Mouse (Mus musculus) liver, embryonic 12.5 days (tissue): ENCODE results near the gene 1700029I15Rik. TPM values are rescaled to one million over a fixed set of nuclear protein-coding genes. Genes with fewer than 3 reads are reported as not detected.
A peak's percentile ranks its signal among the peaks of the same experiment; 100 is the strongest.

Experiments
- ATAC-seq: fragments of 200-750 bp; cut with Nextera tagmentation; 2 replicates; pipeline ENCODE4 v1.8.0; 2017; ENCODE audit warnings: moderate number of reproducible peaks, mild to moderate bottlenecking, moderate library complexity
- H3K27ac ChIP-seq: fragments of 300-500 bp; sonication (generic); 2 replicates; pipeline ENCODE4 v1.5.1; 2016; ENCODE audit warnings: mild to moderate bottlenecking
- H3K27me3 ChIP-seq: fragments of 300-500 bp; sonication (generic); replicated peaks from 2 replicates; pipeline ENCODE4 v1.6.1; 2016; ENCODE audit warnings: mild to moderate bottlenecking, moderate library complexity
- H3K36me3 ChIP-seq: fragments of 300-500 bp; sonication (generic); 2 replicates; pipeline ENCODE4 v1.6.1; 2016; ENCODE audit warnings: mild to moderate bottlenecking, moderate library complexity
- H3K4me1 ChIP-seq: fragments of 300-500 bp; sonication (generic); 2 replicates; pipeline ENCODE4 v1.6.1; 2016
- H3K4me2 ChIP-seq: fragments of 300-500 bp; sonication (generic); 2 replicates; pipeline ENCODE4 v1.6.1; 2016; ENCODE audit warnings: mild to moderate bottlenecking, moderate library complexity
- H3K4me3 ChIP-seq: fragments of 300-500 bp; sonication (generic); 2 replicates; pipeline ENCODE4 v1.5.1; 2016; ENCODE audit warnings: mild to moderate bottlenecking, moderate library complexity
- H3K9ac ChIP-seq: fragments of 300-500 bp; sonication (generic); 2 replicates; pipeline ENCODE4 v1.6.1; 2016; ENCODE audit warnings: mild to moderate bottlenecking, moderate library complexity
- H3K9me3 ChIP-seq: fragments of 300-500 bp; sonication (generic); replicated peaks from 2 replicates; pipeline ENCODE4 v1.6.1; 2016; ENCODE audit warnings: mild to moderate bottlenecking, moderate library complexity
- WGBS: fragments of 180-500 bp; shearing (Covaris S2); methylation state at CpG from one replicate; pipeline ENCODE4 v1.1.7; 2016; ENCODE audit not compliant: insufficient replicate concordance; 5-methylcytosine and 5-hydroxymethylcytosine counted together
- polyA plus RNA-seq: library from polyadenylated mRNA; unstranded; fragments of >200 nt; fragmentation: Nextera tagmentation; extraction: Ambion mirVana; gene quantifications from 2 replicates; pipeline ENCODE4 v1.2.1, GENCODE M21; 2016

The 1700029I15Rik gene
- polyA plus RNA-seq, 1 experiment from 2014 or later: 1.1 TPM

DNA sequence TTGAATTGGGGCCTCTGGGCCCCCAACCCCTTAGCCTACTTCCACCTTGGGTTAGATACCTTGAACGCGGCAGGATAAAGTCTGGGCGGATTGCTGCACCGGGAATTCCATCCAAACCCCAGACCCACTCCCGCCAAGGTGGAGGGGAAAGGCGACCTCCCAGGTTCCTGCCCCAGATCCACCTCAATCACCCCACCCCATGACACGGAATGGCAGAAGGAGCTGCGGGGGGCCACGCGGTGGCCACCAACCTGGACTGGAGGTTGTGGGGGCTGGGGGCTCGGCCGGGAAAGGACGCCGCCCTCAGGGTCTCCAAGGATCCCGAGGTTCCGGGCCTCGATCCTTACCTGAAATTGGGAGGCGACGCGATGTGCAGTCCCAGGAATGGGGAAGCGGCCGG, 18.3 kb downstream of the 1700029I15Rik start:
- Histone ChIP-seq H3K9ac (peak overlapping the region; percentile 43; the same call in 1 of the 2 replicates), H3K36me3 (peaks cover 22% of the 10 kb centered on the region), H3K4me1 (peaks cover 9% of the 10 kb centered on the region), H3K27ac (no peak overlapping the region), H3K9me3 (no peaks in the 10 kb centered on the region), H3K4me2 (peak overlapping the region; percentile 69), H3K4me3 (peak overlapping the region; percentile 60), H3K27me3 (peaks cover 59% of the 10 kb centered on the region)
- no peak for ATAC-seq
- WGBS: 6% methylated on average over 22 of the region's 22 CpGs

DNA sequence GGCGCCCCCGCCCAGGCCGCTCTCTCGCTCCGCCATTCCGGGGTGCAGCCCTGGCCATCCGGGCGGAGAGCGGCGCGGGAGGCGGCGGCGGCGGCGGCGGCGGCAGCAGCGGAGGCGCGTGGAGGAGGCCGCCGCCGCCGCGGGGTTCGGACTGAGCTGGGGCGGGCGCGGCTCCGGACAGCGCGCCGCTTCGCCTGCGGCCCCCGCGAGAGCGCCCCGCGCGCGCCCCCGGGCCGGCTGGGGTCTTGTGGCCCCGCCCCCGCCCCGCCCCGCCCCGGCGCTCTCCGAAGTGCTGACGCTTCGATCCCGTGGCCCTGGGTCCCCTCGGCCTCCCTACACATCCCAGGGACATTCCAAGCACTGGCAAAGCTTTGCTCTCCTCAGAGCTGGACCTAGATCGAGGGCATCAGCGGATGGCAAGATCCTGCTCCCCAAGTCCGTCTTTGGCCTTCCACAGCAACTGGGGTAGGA, 18.8 kb downstream of the 1700029I15Rik start, which contains the start of gene Mapk8ip1:
TSS of gene Mapk8ip1 (minus strand) at position 173 of the 471 bp plus-strand sequence.
- Histone ChIP-seq H3K9me3 (no peaks in the 10 kb centered on the region), H3K27ac (no peak within 1 kb of the TSS), H3K4me3 (peak within 1 kb of the TSS; percentile 60), H3K4me1 (peaks cover 9% of the 10 kb centered on the region), H3K4me2 (peak within 1 kb of the TSS; percentile 69), H3K36me3 (peaks cover 26% of the 10 kb centered on the region), H3K9ac (peak within 1 kb of the TSS; percentile 43; the same call in 1 of the 2 replicates), H3K27me3 (peaks cover 55% of the 10 kb centered on the region)
- peak; percentile 56 for ATAC-seq
- 4% methylated on average over 34 of the region's 59 CpGs for WGBS

DNA sequence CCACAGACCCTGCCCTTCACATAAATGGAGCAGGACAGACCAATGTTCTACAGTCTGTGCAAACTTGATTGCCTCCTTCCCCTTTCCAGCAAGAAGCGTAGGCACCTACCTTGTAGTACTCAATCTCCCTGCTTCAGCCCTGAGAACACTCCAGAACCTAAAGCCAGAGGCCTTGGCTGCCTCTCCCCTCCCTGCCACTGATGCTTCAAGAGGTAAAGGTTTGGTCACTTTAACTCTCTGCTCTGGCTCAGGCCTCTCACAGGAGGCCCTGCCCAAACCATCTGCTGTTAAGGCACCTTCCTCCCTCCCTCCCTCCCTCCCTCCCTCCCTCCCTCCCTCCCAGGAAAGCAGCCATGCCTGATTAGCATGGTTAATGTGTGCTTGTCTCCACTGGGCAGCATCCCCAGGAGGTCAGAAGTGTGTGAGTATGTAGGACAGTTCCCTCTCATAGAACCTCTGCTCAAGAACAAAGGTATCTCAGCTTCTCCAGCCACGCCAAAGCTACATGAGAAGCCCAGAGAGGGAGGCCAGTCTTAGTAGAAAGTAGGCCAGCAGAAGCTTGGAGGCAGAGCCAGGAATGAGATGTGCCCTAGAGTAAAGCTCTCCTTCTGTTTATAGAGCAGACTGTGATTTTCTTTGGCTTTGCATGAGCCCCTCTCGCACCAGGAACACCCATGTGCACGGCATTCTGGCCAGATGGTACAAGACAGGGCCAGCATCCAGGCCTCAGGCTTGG, 20.4 kb downstream of the 1700029I15Rik start:
- H3K4me2 ChIP-seq: no peak overlapping the region
- peaks cover 38% of the 10 kb centered on the region for H3K27me3 ChIP-seq
- H3K4me1 ChIP-seq: peaks cover 9% of the 10 kb centered on the region
- 70% methylated on average over 4 of the region's 4 CpGs for WGBS
- H3K9ac ChIP-seq: no peak overlapping the region
- H3K9me3 ChIP-seq: no peaks in the 10 kb centered on the region
- peaks cover 40% of the 10 kb centered on the region for H3K36me3 ChIP-seq
- no peak overlapping the region for H3K4me3 ChIP-seq
- no peak overlapping the region for H3K27ac ChIP-seq
- no peak for ATAC-seq

DNA sequence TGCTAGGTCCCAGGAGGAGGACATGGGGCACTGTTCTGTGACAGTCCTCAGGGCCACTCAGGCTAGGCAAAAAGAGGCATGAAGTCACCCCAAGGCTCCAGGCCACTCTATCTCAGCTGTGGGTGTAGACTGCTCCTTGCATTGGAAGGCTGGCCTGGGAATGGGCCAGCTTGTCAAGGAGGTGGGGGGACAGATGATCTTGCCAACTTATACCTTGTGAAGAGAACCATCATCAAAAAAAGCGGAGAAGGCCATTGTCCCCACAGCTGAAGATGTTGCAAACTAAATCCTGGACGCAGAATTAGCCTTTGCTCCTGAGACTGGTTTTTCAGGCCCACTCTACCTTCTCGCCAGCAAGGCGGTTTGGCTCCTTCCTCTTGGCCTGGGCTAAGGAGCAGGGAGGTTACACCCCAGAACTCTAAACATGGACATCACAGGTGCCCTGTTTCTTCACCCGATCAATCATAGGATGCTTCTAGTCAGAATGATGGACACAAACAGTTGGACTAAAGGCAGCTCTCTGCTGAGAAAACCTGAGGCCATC, 21.5 kb downstream of the 1700029I15Rik start:
- Histone ChIP-seq H3K36me3 (peaks cover 51% of the 10 kb centered on the region), H3K27me3 (peaks cover 37% of the 10 kb centered on the region), H3K9me3 (no peaks in the 10 kb centered on the region), H3K27ac (no peak overlapping the region), H3K4me2 (no peak overlapping the region), H3K9ac (no peak overlapping the region), H3K4me1 (peaks cover 9% of the 10 kb centered on the region), H3K4me3 (no peak overlapping the region)
- WGBS: 82% methylated on average over 5 of the region's 5 CpGs
- ATAC-seq: no peak

DNA sequence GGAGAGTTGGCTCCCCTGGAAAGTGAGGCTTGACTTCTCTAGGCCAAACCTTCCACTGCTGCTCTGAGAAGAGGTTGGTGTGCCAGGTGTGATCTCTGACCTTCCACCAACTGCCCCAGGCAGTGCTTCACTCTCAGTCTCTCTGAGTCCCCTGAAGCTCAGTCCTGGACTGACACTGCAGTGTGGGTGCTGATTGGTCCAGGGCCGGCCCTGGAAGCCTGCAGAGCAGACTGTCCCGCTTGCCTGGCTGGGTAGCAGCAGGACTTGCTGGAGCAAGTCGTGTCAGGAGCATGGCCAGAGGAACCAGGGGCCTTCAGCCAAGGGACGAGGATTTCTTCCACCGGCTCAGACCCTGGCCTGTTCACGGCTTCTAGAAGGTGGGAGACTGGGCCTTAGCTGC, 22.4 kb downstream of the 1700029I15Rik start:
- no peak for ATAC-seq
- WGBS: 78% methylated on average over 6 of the region's 6 CpGs

DNA sequence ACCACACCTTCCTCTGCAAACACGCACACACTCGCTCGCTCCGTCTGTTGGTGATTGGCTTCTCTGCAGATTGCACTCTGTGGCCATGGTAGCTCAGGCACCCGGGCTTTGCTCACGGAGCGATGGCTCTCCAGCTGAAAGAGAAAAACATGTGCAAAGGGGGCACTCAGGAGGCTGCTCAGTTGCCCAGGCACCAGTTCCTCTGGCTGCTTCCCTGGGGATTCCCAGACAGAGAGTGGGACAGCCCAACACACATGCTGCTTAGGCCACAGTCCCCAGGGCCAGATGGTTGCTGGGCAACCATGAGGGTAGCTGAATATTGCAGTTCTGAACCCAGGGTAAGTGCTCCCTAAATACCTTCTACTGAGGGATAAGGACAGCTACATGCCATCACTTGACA, 23.3 kb downstream of the 1700029I15Rik start:
- no peak overlapping the region for H3K4me2 ChIP-seq
- H3K9ac ChIP-seq: no peak overlapping the region
- no peak overlapping the region for H3K4me3 ChIP-seq
- H3K4me1 ChIP-seq: peaks cover 7% of the 10 kb centered on the region
- ATAC-seq: no peak
- H3K36me3 ChIP-seq: peaks cover 70% of the 10 kb centered on the region
- peaks cover 19% of the 10 kb centered on the region for H3K27me3 ChIP-seq
- no peaks in the 10 kb centered on the region for H3K9me3 ChIP-seq
- H3K27ac ChIP-seq: no peak overlapping the region
- 88% methylated on average over 7 of the region's 7 CpGs for WGBS

More for the DNA sequence above, 22.4 kb downstream of the 1700029I15Rik start:
- H3K4me2 ChIP-seq: no peak overlapping the region
- H3K9ac ChIP-seq: no peak overlapping the region; the same call in 1 of the 2 replicates
- H3K9me3 ChIP-seq: no peaks in the 10 kb centered on the region
- peaks cover 9% of the 10 kb centered on the region for H3K4me1 ChIP-seq
- H3K4me3 ChIP-seq: no peak overlapping the region
- no peak overlapping the region for H3K27ac ChIP-seq
- H3K36me3 ChIP-seq: peaks cover 60% of the 10 kb centered on the region
- peaks cover 28% of the 10 kb centered on the region for H3K27me3 ChIP-seq

DNA sequence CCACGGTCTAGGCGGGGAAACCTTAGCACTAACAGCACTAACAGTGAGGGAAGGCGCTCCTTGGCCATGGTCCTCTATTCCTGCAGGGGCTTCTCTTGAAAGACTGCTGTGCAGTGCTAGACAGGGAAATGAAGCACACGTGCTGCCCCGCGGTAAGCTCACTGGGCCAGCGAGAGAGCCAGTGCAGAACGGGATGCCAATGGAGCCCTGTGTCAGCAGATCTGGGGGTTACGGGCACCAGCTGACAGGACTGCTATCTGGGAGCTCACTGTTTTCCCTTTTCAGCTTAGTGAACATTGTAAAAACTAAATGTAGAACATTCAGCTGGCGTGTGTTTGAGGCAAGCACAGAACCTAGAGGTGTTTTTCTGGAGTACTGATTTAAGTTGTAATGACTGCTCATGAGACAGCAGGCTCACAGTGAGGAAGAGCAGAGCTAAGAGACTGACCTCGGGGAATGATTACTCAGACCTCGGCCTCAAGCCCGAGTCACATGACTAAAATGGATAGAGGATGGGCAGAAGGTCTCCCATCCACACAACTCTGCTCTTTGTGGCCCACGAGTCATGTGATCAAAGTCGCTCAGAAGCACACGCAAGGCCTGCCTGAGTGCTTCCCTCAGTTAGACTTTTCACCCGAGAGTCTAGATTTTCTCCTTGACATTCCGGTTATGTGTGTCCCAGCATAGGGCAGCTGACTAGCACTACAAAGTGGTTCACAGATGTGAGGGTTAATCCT, 26.1 kb downstream of the 1700029I15Rik start:
- Histone ChIP-seq H3K27ac (no peak overlapping the region), H3K4me1 (no peaks in the 10 kb centered on the region), H3K9me3 (no peaks in the 10 kb centered on the region), H3K36me3 (peaks cover 97% of the 10 kb centered on the region), H3K27me3 (no peaks in the 10 kb centered on the region), H3K4me2 (no peak overlapping the region), H3K9ac (no peak overlapping the region), H3K4me3 (no peak overlapping the region)
- no peak for ATAC-seq
- WGBS: 84% methylated on average over 18 of the region's 18 CpGs

DNA sequence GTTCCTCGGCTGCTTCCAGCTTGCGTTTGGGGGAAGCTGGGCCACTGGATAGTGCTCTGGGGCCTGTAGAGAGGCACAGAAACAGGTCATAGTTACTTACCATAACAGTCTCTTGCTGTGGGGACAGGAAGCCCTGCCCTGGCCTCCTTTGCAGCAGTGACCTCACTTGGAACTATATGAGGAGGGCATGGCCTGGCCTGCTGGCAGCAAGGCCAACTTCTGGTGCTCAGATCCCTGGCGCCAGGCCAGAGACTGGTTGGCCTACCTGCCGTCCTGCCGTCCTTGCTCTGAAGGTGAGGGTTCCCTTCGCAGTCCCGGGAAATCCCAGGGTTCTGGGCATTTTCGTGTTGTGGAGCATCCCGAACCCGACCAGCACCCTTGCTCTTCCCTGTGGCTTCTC, 29.4 kb downstream of the 1700029I15Rik start:
- no peaks in the 10 kb centered on the region for H3K4me1 ChIP-seq
- no peak overlapping the region for H3K9ac ChIP-seq
- no peaks in the 10 kb centered on the region for H3K9me3 ChIP-seq
- 88% methylated on average over 10 of the region's 10 CpGs for WGBS
- H3K4me3 ChIP-seq: no peak overlapping the region
- H3K27ac ChIP-seq: no peak overlapping the region
- H3K36me3 ChIP-seq: peaks cover 98% of the 10 kb centered on the region
- H3K4me2 ChIP-seq: no peak overlapping the region
- no peak for ATAC-seq
- H3K27me3 ChIP-seq: no peaks in the 10 kb centered on the region

DNA sequence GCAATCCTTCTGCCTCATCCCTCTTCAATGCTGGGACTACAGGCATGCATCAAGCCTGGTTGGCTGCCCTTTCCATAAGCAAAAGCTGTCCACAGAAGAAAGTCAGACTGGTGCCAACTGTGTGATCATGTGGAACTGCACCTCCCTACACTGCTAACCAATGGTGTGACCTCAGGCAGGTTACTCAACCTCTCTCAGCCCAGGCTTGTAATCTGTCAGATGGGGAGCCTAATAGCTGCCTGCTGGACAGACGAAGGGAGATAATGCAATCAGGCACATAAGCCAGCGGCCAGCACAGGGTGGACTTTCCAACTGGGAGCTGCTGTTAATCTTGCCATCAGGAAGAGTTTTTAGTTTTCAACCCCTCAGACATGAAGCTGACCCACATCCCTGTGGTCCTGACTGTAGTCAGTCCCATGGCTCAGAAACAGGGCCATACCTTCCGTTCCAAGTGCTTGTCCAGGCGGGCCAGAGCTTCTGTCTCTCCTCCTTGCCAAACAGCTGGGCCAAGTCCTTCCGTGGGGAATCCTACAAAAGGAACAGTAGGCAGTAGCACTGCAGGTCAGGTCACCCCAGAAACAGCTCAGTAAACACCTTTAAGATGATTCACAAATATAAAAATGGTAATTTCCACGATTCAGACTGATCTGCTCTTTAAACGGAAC, 39.5 kb downstream of the 1700029I15Rik start:
- H3K9me3 ChIP-seq: no peaks in the 10 kb centered on the region
- peaks cover 100% of the 10 kb centered on the region for H3K36me3 ChIP-seq
- 80% methylated on average over 7 of the region's 7 CpGs for WGBS
- H3K27ac ChIP-seq: no peak overlapping the region
- H3K27me3 ChIP-seq: no peaks in the 10 kb centered on the region
- H3K4me1 ChIP-seq: 0 out of 2 replicates have a peak, but pooled peaks cover 6% of the 10 kb centered on the region
- H3K4me2 ChIP-seq: no peak overlapping the region
- H3K9ac ChIP-seq: no peak overlapping the region
- ATAC-seq: no peak
- no peak overlapping the region for H3K4me3 ChIP-seq

DNA sequence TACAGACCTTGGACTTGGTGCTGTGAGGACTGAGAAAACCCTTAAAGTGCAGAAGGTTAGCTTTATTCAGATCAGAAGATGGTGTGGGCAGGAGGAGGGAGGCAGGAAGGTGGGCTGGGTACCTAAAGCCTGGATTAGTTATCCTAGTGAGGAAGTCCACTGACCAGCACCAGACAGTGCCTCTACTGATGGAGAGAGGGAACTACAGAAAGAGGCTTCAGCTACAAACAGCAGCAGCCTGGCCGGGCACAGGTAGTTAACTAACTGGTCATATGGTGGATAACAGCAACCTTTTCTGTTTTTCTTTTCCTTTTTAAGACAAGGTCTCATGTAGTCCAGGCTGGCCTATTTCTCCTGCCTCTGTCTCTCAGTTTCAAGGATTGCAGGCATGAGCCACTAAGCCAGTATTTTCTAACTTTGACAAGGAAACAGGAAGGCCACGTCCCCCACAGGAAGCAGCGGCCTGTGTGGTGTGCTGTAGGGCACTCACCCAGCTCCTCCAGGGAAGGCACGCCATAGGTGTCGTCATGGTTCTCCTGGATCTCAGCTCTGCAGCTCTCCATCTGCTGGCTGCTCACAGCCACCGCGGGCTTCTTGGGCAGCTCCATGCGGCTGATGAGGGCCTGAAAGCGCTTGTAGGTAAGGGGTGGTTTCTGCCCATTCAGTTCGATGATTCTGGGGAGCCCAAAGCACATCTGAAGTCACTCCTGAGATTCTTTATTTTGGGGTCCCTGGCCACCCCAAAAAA, 40.2 kb downstream of the 1700029I15Rik start:
- Histone ChIP-seq H3K36me3 (peaks cover 93% of the 10 kb centered on the region), H3K27me3 (no peaks in the 10 kb centered on the region), H3K9me3 (no peaks in the 10 kb centered on the region), H3K27ac (no peak overlapping the region), H3K9ac (no peak overlapping the region), H3K4me3 (no peak overlapping the region), H3K4me1 (peaks cover 9% of the 10 kb centered on the region; the same call in 1 of the 2 replicates), H3K4me2 (no peak overlapping the region)
- ATAC-seq: 0 out of 2 replicates have a peak, but pooled peaks have one; percentile 31
- WGBS: 53% methylated on average over 10 of the region's 10 CpGs

DNA sequence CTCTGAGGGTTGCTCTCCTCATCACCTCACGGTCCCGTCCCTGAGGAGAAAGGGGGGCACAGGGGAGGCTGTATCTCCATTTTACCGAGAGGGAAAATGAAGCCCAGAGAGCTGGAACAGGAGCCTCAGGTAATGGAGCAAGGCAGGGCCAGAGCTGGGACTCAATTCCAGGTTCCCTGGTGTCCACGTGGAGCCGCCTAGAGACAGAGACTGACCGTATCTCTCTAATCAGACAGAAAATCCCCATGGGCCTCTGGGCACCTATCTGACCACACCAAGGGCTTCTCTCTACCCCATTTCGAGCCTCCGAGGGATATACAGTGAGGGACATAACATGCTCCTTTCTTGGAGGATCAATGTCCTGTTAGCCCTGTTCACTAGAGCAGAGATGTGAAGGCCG, 40.8 kb downstream of the 1700029I15Rik start:
- 76% methylated on average over 9 of the region's 9 CpGs for WGBS
- no peak overlapping the region for H3K4me2 ChIP-seq
- no peak overlapping the region for H3K27ac ChIP-seq
- peaks cover 87% of the 10 kb centered on the region for H3K36me3 ChIP-seq
- H3K9me3 ChIP-seq: no peaks in the 10 kb centered on the region
- no peaks in the 10 kb centered on the region for H3K27me3 ChIP-seq
- no peak for ATAC-seq
- no peak overlapping the region for H3K4me3 ChIP-seq
- H3K4me1 ChIP-seq: peaks cover 15% of the 10 kb centered on the region
- no peak overlapping the region for H3K9ac ChIP-seq
